Mouse (Mus musculus) stomach, postnatal 0 days (tissue): ENCODE results near the gene Gpc4.

Experiments used
- CTCF ChIP-seq: IDR thresholded peaks from 2 replicates; pipeline ENCODE4 v1.5.1; 2016; ENCODE audit warnings: antibody characterized with exemption, low read depth, mild to moderate bottlenecking, moderate library complexity
- EP300 ChIP-seq: optimal IDR thresholded peaks from 2 replicates; pipeline ENCODE3; 2016; ENCODE audit warnings: antibody characterized with exemption

DNA sequence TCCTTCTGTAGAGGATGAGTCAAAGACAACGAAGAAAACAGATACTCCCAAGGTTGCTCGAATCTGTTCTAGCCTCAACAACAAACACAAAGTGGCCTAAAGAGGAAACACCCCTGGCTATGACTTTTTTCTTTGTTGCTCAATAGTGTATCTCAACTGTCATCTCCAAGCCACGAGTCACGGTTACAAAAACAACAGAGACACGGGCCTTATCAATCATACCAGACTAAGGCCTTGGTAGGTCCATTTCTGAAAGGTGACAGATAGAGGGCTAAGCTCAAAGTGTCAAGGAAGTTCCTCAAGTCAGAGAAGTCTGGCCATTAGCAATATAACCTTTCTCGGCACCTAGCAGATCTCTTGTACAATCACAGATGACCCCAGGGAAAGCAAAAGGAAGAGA is 63.6 kb downstream of the Gpc4 start:
- TF ChIP-seq CTCF (no peak), EP300 (no peak)
